Mouse (Mus musculus) lung, adult 2 months (tissue): ENCODE measurements around the gene Cage1.

Source experiments
- CTCF ChIP-seq: fragments of 200-500 bp; IDR thresholded peaks from 2 replicates; pipeline ENCODE4 v1.5.1; 2011; ENCODE audit warnings: mild to moderate bottlenecking, low read length, control low read depth; ENCODE audit not compliant: insufficient read depth
- POLR2A ChIP-seq: fragments of 200-500 bp; IDR thresholded peaks from 2 replicates; pipeline ENCODE4 v1.6.1; 2011; ENCODE audit warnings: low read depth, mild to moderate bottlenecking, control low read depth, low read length, borderline replicate concordance; ENCODE audit errors: extremely low read depth

DNA sequence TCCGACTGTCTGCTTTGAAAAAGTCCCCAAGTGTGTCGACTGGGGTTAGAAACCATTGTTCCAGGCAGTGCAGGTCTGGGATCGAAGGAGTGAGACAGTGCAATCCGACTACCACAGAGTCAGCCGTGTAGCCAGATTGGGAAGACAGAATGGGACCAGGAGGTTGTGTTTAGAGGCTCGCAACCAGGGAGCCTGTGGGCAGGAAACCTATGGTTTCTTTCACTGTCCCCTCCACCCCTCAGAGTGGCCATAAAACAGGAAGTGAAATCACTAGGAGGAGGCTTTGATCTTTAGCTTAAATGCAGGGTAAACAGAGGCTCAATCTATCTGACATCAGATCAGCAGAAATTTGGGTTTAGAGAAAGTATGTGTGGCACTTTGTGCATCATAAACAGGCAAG is 42.0 kb upstream of the Cage1 start:
- TF ChIP-seq CTCF (no peak), POLR2A (no peak)
